Mouse (Mus musculus): Measurements from ENCODE around the gene Mrs2. TPM values are rescaled to one million over a fixed set of nuclear protein-coding genes. Genes with fewer than 3 reads are reported as not detected.

The Mrs2 gene
- polyA plus RNA-seq, 1 experiment from 2014 or later: 23.6 TPM

- WGBS: 80% methylated on average over 3 of the region's 3 CpGs
Measured at GRCm38 (mm10) chr13:25023129-25023528, 3.0 kb upstream of the Mrs2 start.

GRCm38 (mm10) chr13:25022386-25022785 lies 2.2 kb upstream of the Mrs2 start:
- Histone ChIP-seq H3K9me3 (no peaks in the 10 kb centered on the region), H3K9ac (no peak overlapping the region), H3K4me3 (no peak overlapping the region), H3K4me2 (replicated peaks) (no peak overlapping the region), H3K27ac (no peak overlapping the region), H3K4me1 (peaks cover 13% of the 10 kb centered on the region), H3K36me3 (no peaks in the 10 kb centered on the region; the same call in 1 of the 2 replicates), H3K27me3 (no peaks in the 10 kb centered on the region)
- 66% methylated on average over 4 of the region's 4 CpGs for WGBS
- ATAC-seq (ENCODE audit: insufficient number of reproducible peaks, insufficient read depth, low FRiP score, low TSS enrichment): no peak

More at GRCm38 (mm10) chr13:25023129-25023528, 3.0 kb upstream of the Mrs2 start:
- H3K36me3 ChIP-seq: no peaks in the 10 kb centered on the region; the same call in 1 of the 2 replicates
- H3K27me3 ChIP-seq: no peaks in the 10 kb centered on the region
- no peak overlapping the region for H3K4me2 ChIP-seq (replicated peaks)
- H3K9ac ChIP-seq: no peak overlapping the region
- no peak for ATAC-seq (ENCODE audit: insufficient number of reproducible peaks, insufficient read depth, low FRiP score, low TSS enrichment)
- H3K4me3 ChIP-seq: no peak overlapping the region
- peaks cover 13% of the 10 kb centered on the region for H3K4me1 ChIP-seq
- H3K9me3 ChIP-seq: no peaks in the 10 kb centered on the region
- H3K27ac ChIP-seq: no peak overlapping the region

GRCm38 (mm10) chr13:25020540-25020892 lies 337 bp upstream of the Mrs2 start:
- peak overlapping the region; percentile 92; the same call in 1 of the 2 replicates for H3K9ac ChIP-seq
- 51% methylated on average over 4 of the region's 4 CpGs for WGBS
- no peaks in the 10 kb centered on the region; the same call in 1 of the 2 replicates for H3K36me3 ChIP-seq
- no peak for ATAC-seq (ENCODE audit: insufficient number of reproducible peaks, insufficient read depth, low FRiP score, low TSS enrichment)
- H3K4me2 ChIP-seq (replicated peaks): peak overlapping the region; percentile 82
- H3K4me1 ChIP-seq: peaks cover 13% of the 10 kb centered on the region
- no peaks in the 10 kb centered on the region for H3K27me3 ChIP-seq
- H3K27ac ChIP-seq: no peak overlapping the region
- H3K9me3 ChIP-seq: no peaks in the 10 kb centered on the region
- H3K4me3 ChIP-seq: peak overlapping the region; percentile 95

GRCm38 (mm10) chr13:25018316-25018715 lies 1.9 kb downstream of the Mrs2 start:
- Histone ChIP-seq H3K4me2 (replicated peaks) (no peak overlapping the region; the same call in 1 of the 2 replicates), H3K9ac (no peak overlapping the region), H3K36me3 (no peaks in the 10 kb centered on the region; the same call in 1 of the 2 replicates), H3K4me3 (0 out of 2 replicates have a peak overlapping the region, but pooled peaks have one; percentile 95), H3K4me1 (peaks cover 13% of the 10 kb centered on the region), H3K27me3 (no peaks in the 10 kb centered on the region), H3K27ac (no peak overlapping the region), H3K9me3 (no peaks in the 10 kb centered on the region)
- ATAC-seq (ENCODE audit: insufficient number of reproducible peaks, insufficient read depth, low FRiP score, low TSS enrichment): no peak
- WGBS: 90% methylated on average over 9 of the region's 9 CpGs

GRCm38 (mm10) chr13:25007115-25007514 lies 13.1 kb downstream of the Mrs2 start:
- H3K4me2 ChIP-seq (replicated peaks): no peak overlapping the region
- H3K4me3 ChIP-seq: no peak overlapping the region
- no peaks in the 10 kb centered on the region for H3K27me3 ChIP-seq
- H3K27ac ChIP-seq: no peak overlapping the region
- 78% methylated on average over 8 of the region's 8 CpGs for WGBS
- ATAC-seq (ENCODE audit: insufficient number of reproducible peaks, insufficient read depth, low FRiP score, low TSS enrichment): no peak
- no peak overlapping the region for H3K9ac ChIP-seq
- H3K36me3 ChIP-seq: peaks cover 27% of the 10 kb centered on the region
- H3K9me3 ChIP-seq: no peaks in the 10 kb centered on the region
- no peaks in the 10 kb centered on the region for H3K4me1 ChIP-seq

- Histone ChIP-seq H3K27me3 (no peaks in the 10 kb centered on the region), H3K9me3 (no peaks in the 10 kb centered on the region), H3K4me1 (no peaks in the 10 kb centered on the region), H3K4me3 (no peak overlapping the region), H3K27ac (no peak overlapping the region), H3K9ac (no peak overlapping the region), H3K36me3 (peaks cover 59% of the 10 kb centered on the region), H3K4me2 (replicated peaks) (no peak overlapping the region)
- no peak for ATAC-seq (ENCODE audit: insufficient number of reproducible peaks, insufficient read depth, low FRiP score, low TSS enrichment)
Measured at GRCm38 (mm10) chr13:25002965-25003364, 17.2 kb downstream of the Mrs2 start.

- H3K27ac ChIP-seq: no peak overlapping the region
- WGBS: 92% methylated on average over 2 of the region's 2 CpGs
- H3K36me3 ChIP-seq: peaks cover 80% of the 10 kb centered on the region
- no peak overlapping the region for H3K9ac ChIP-seq
- no peak overlapping the region for H3K4me2 ChIP-seq (replicated peaks)
- H3K4me3 ChIP-seq: no peak overlapping the region
- H3K4me1 ChIP-seq: no peaks in the 10 kb centered on the region
- H3K27me3 ChIP-seq: no peaks in the 10 kb centered on the region
- H3K9me3 ChIP-seq: no peaks in the 10 kb centered on the region
- ATAC-seq (ENCODE audit: insufficient number of reproducible peaks, insufficient read depth, low FRiP score, low TSS enrichment): no peak
Measured at GRCm38 (mm10) chr13:24999538-24999937, 20.6 kb downstream of the Mrs2 start.

GRCm38 (mm10) chr13:24993160-24993559 lies 27.0 kb downstream of the Mrs2 start:
- Histone ChIP-seq H3K27ac (no peak overlapping the region), H3K36me3 (peaks cover 69% of the 10 kb centered on the region), H3K4me1 (no peaks in the 10 kb centered on the region), H3K4me2 (replicated peaks) (no peak overlapping the region), H3K27me3 (no peaks in the 10 kb centered on the region), H3K4me3 (no peak overlapping the region), H3K9ac (no peak overlapping the region), H3K9me3 (no peaks in the 10 kb centered on the region)
- 21% methylated on average over 2 of the region's 2 CpGs for WGBS
- no peak for ATAC-seq (ENCODE audit: insufficient number of reproducible peaks, insufficient read depth, low FRiP score, low TSS enrichment)

- H3K4me3 ChIP-seq: no peak overlapping the region
- WGBS: 85% methylated on average over 6 of the region's 6 CpGs
- ATAC-seq (ENCODE audit: insufficient number of reproducible peaks, insufficient read depth, low FRiP score, low TSS enrichment): no peak
Measured at GRCm38 (mm10) chr13:24989006-24989405, 31.2 kb downstream of the Mrs2 start.

GRCm38 (mm10) chr13:24988391-24988790 lies 31.8 kb downstream of the Mrs2 start:
- no peaks in the 10 kb centered on the region for H3K4me1 ChIP-seq
- no peaks in the 10 kb centered on the region for H3K9me3 ChIP-seq
- 37% methylated on average over 7 of the region's 7 CpGs for WGBS
- H3K27ac ChIP-seq: no peak overlapping the region
- H3K4me2 ChIP-seq (replicated peaks): no peak overlapping the region
- H3K27me3 ChIP-seq: no peaks in the 10 kb centered on the region
- peaks cover 22% of the 10 kb centered on the region; the same call in 1 of the 2 replicates for H3K36me3 ChIP-seq
- no peak overlapping the region for H3K4me3 ChIP-seq
- ATAC-seq (ENCODE audit: insufficient number of reproducible peaks, insufficient read depth, low FRiP score, low TSS enrichment): 0 out of 2 replicates have a peak, but pooled peaks have one; percentile 54
- H3K9ac ChIP-seq: no peak overlapping the region

More at GRCm38 (mm10) chr13:24989006-24989405, 31.2 kb downstream of the Mrs2 start:
- H3K27me3 ChIP-seq: no peaks in the 10 kb centered on the region
- H3K4me2 ChIP-seq (replicated peaks): no peak overlapping the region
- H3K27ac ChIP-seq: no peak overlapping the region
- H3K4me1 ChIP-seq: no peaks in the 10 kb centered on the region
- H3K9ac ChIP-seq: no peak overlapping the region
- no peaks in the 10 kb centered on the region for H3K9me3 ChIP-seq
- H3K36me3 ChIP-seq: peaks cover 27% of the 10 kb centered on the region; the same call in 1 of the 2 replicates

GRCm38 (mm10) chr13:24985435-24985834 lies 34.7 kb downstream of the Mrs2 start:
- Histone ChIP-seq H3K4me2 (replicated peaks) (no peak overlapping the region), H3K9ac (no peak overlapping the region), H3K27ac (no peak overlapping the region), H3K27me3 (no peaks in the 10 kb centered on the region), H3K4me3 (no peak overlapping the region), H3K4me1 (no peaks in the 10 kb centered on the region), H3K9me3 (no peaks in the 10 kb centered on the region), H3K36me3 (peaks cover 10% of the 10 kb centered on the region; the same call in 1 of the 2 replicates)
- no peak for ATAC-seq (ENCODE audit: insufficient number of reproducible peaks, insufficient read depth, low FRiP score, low TSS enrichment)
- 34% methylated on average over 2 of the region's 2 CpGs for WGBS

GRCm38 (mm10) chr13:24981031-24981430 lies 39.1 kb downstream of the Mrs2 start:
- no peak overlapping the region for H3K9ac ChIP-seq
- H3K27ac ChIP-seq: no peak overlapping the region
- no peaks in the 10 kb centered on the region for H3K27me3 ChIP-seq
- no peak overlapping the region for H3K4me3 ChIP-seq
- 86% methylated on average over 6 of the region's 6 CpGs for WGBS
- H3K4me2 ChIP-seq (replicated peaks): no peak overlapping the region
- no peaks in the 10 kb centered on the region for H3K36me3 ChIP-seq
- no peaks in the 10 kb centered on the region for H3K4me1 ChIP-seq
- H3K9me3 ChIP-seq: no peaks in the 10 kb centered on the region
- ATAC-seq (ENCODE audit: insufficient number of reproducible peaks, insufficient read depth, low FRiP score, low TSS enrichment): no peak

Measured in embryonic facial prominence, embryonic 12.5 days (tissue).